Mouse (Mus musculus) ES-E14 (cell line): ENCODE measurements at regions not wholly inside any gene's neighbourhood (a gene's known extent, or its start where the extent isn't known, plus 50 kb on each side); places are given as distances from the start of the nearest gene placed in this dataset.

Source experiments
- CHD2 ChIP-seq: IDR thresholded peaks from 2 replicates; pipeline ENCODE4 v1.6.1; 2014; ENCODE audit warnings: mild to moderate bottlenecking, low read depth, low read length, inconsistent platforms
- HCFC1 ChIP-seq: IDR thresholded peaks from 2 replicates; pipeline ENCODE4 v1.6.1; 2012; ENCODE audit warnings: low read length, inconsistent platforms, borderline replicate concordance; ENCODE audit not compliant: insufficient read depth
- MAFK ChIP-seq: IDR thresholded peaks from 2 replicates; pipeline ENCODE4 v1.6.1; 2014; ENCODE audit warnings: mild to moderate bottlenecking, low read depth, low read length, inconsistent platforms; ENCODE audit not compliant: insufficient read depth
- ZC3H11A ChIP-seq: IDR thresholded peaks from 2 replicates; pipeline ENCODE4 v1.6.1; 2012; ENCODE audit warnings: low read depth, mild to moderate bottlenecking, inconsistent platforms, low read length, borderline replicate concordance
- ZNF384 ChIP-seq: IDR thresholded peaks from 2 replicates; pipeline ENCODE4 v1.6.1; 2012; ENCODE audit warnings: low read depth, low read length, inconsistent platforms

DNA sequence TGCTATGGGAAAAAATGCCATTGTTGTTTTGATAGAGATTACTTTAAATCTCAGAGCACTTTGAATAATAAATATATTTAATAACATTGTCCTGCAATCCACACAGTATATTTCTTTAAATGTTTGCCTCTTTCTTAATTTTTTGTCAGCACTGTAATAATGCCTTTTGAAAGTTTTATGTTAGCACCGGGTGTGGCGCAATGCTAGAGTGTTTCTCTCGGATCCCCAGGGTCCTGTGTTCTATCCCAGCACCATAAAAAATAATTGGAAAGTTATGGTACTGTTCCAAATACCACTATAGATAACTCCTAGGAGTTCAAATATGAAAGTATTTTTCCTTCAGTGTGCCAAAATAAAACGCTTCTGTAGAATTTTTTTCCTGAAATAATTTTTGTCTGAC is 147.6 kb downstream of the Fbxo4 start:
- TF ChIP-seq MAFK (no peak), CHD2 (no peak), ZNF384 (no peak), HCFC1 (no peak), ZC3H11A (no peak)
